ENCODE assay signal across 17 mouse cellular contexts in genomic region chr6:143903981-143904692, GRCm38 (mm10).
DNase-seq lines count a peak whose midpoint lies in the region; ATAC-seq lines count a peak whose summit lies in the region.
"Had no signal": no experiment of that assay in that cellular context is flagged by ENCODE, and none has a peak within 500 bp of the region (broad histone marks: within the 10 kb centered on the region; RNA-seq: fewer than 3 reads in every experiment).

No protein-coding gene starts in this region.

- peak; percentile 69 for ATAC-seq in forebrain, embryonic 16.5 days

- no peak overlapping the region for H3K4me2 ChIP-seq in forebrain, embryonic 16.5 days (ENCODE audit: low read length)
- H3K4me2 ChIP-seq: embryonic facial prominence, embryonic 13.5 days; heart, embryonic 13.5 days; stomach, embryonic 15.5 days had no signal

- WGBS in forebrain, embryonic 16.5 days: 26% methylated on average over 10 of the region's 10 CpGs

- no peak overlapping the region for H3K4me3 ChIP-seq in forebrain, embryonic 16.5 days (replicated peaks; ENCODE audit: low read length)
- H3K4me3 ChIP-seq: embryonic facial prominence, embryonic 13.5 days; heart, embryonic 13.5 days; stomach, embryonic 15.5 days had no signal

- H3K9ac ChIP-seq in forebrain, embryonic 16.5 days (replicated peaks; ENCODE audit: low read depth, low read length): no peak overlapping the region
- H3K9ac ChIP-seq: embryonic facial prominence, embryonic 13.5 days; heart, embryonic 13.5 days; stomach, embryonic 15.5 days had no signal

- no peaks in the 10 kb centered on the region for H3K27me3 ChIP-seq in forebrain, embryonic 16.5 days (replicated peaks; ENCODE audit: control insufficient read depth, insufficient read depth, low read length)
- H3K27me3 ChIP-seq: embryonic facial prominence, embryonic 13.5 days; heart, embryonic 13.5 days; stomach, embryonic 15.5 days had no signal

- no peaks in the 10 kb centered on the region for H3K9me3 ChIP-seq in forebrain, embryonic 16.5 days (ENCODE audit: control insufficient read depth, low read length)
- H3K9me3 ChIP-seq: embryonic facial prominence, embryonic 13.5 days; heart, embryonic 13.5 days; stomach, embryonic 15.5 days had no signal

- peaks cover 24% of the 10 kb centered on the region for H3K4me1 ChIP-seq in forebrain, embryonic 16.5 days (replicated peaks; ENCODE audit: control insufficient read depth, insufficient read depth, low read length)
- H3K4me1 ChIP-seq: embryonic facial prominence, embryonic 13.5 days; heart, embryonic 13.5 days; stomach, embryonic 15.5 days had no signal

- peak overlapping the region; percentile 37; the same call in 1 of the 2 replicates for H3K27ac ChIP-seq in forebrain, embryonic 16.5 days (ENCODE audit: low read length)
- H3K27ac ChIP-seq: embryonic facial prominence, embryonic 13.5 days; heart, embryonic 13.5 days; stomach, embryonic 15.5 days had no signal

- peak; percentile 62 for DNase-seq in heart, adult 11 months
- DNase-seq in heart, postnatal 4 days: no peak
- DNase-seq in mesoderm, embryonic 11.5 days (ENCODE audit: low read depth, low spot score): peak; percentile 36
- peak; percentile 21 for DNase-seq in retina, embryonic 14.5 days (ENCODE audit: low spot score)
- no peak for DNase-seq in gastrocnemius, postnatal 25 days
- no peak for DNase-seq in urinary bladder, postnatal 14 days (ENCODE audit: low spot score)
- no peak for DNase-seq in gastrocnemius, postnatal 10 days
- DNase-seq: adrenal gland, postnatal 10 days; cerebellum, adult 9-11 months; gastrocnemius, postnatal 14 days; kidney, adult 9 months; right cerebral cortex, postnatal 4 days; thymus, postnatal 14 days had no signal

- no peaks in the 10 kb centered on the region for H3K36me3 ChIP-seq in forebrain, embryonic 16.5 days (ENCODE audit: control insufficient read depth, insufficient read depth)
- H3K36me3 ChIP-seq: embryonic facial prominence, embryonic 13.5 days; heart, embryonic 13.5 days; stomach, embryonic 15.5 days had no signal

Comparison
In these comparisons a context has a peak if more than half of its experiments do, and no peak if none do; other contexts are left out.
1. DNase-seq: peak in heart, adult 11 months (single experiment), mesoderm, embryonic 11.5 days (single experiment) and retina, embryonic 14.5 days (single experiment); none in heart, postnatal 4 days (single experiment), gastrocnemius, postnatal 25 days (single experiment), urinary bladder, postnatal 14 days (single experiment) and gastrocnemius, postnatal 10 days (single experiment).